Mouse (Mus musculus): Measurements from ENCODE around the gene Olfr183. TPM values are rescaled to one million over a fixed set of nuclear protein-coding genes. Genes with fewer than 3 reads are reported as not detected.
"Not testable (repeated sequence)": the region's sequence is repeated elsewhere in the genome, so short reads cannot be mapped to it uniquely, and the experiment has no call there.

Olfr183 gene
- not detected in 2 replicates for polyA plus RNA-seq (2014; fragmentation: Nextera tagmentation; extraction: Ambion mirVana)

GRCm38 (mm10) chr16:58995057-58995456 lies at the start of gene Olfr183:
Olfr183 (plus strand) TSS chr16:58995357.
- Histone ChIP-seq H3K27ac (ENCODE audit: low read depth, low read length) (no peak within 1 kb of the TSS), H3K27me3 (ENCODE audit: control insufficient read depth, insufficient read depth, low read length) (no peaks in the 10 kb centered on the region), H3K9ac (ENCODE audit: low read length) (no peak within 1 kb of the TSS), H3K4me2 (ENCODE audit: low read depth, low read length, severe bottlenecking) (no peak within 1 kb of the TSS), H3K4me1 (replicated peaks; ENCODE audit: control insufficient read depth, insufficient read depth, low read length) (no peaks in the 10 kb centered on the region), H3K36me3 (ENCODE audit: control insufficient read depth, insufficient read depth, low read length) (no peaks in the 10 kb centered on the region), H3K9me3 (ENCODE audit: control insufficient read depth, low read length) (no peaks in the 10 kb centered on the region), H3K4me3 (ENCODE audit: low read depth, low read length) (no peak within 1 kb of the TSS)
- 77% methylated on average over 2 of the region's 2 CpGs for WGBS
- no peak for DNase-seq (ENCODE audit: low spot score)
- ATAC-seq (replicated peaks; ENCODE audit: low FRiP score), result no peak

GRCm38 (mm10) chr16:59007146-59007545 lies 12.0 kb downstream of the Olfr183 start:
- Histone ChIP-seq H3K36me3 (ENCODE audit: control insufficient read depth, insufficient read depth, low read length) (no peaks in the 10 kb centered on the region), H3K4me2 (ENCODE audit: low read depth, low read length, severe bottlenecking) (no peak overlapping the region), H3K27me3 (ENCODE audit: control insufficient read depth, insufficient read depth, low read length) (no peaks in the 10 kb centered on the region), H3K4me3 (ENCODE audit: low read depth, low read length) (no peak overlapping the region), H3K9me3 (ENCODE audit: control insufficient read depth, low read length) (no peaks in the 10 kb centered on the region), H3K4me1 (replicated peaks; ENCODE audit: control insufficient read depth, insufficient read depth, low read length) (no peaks in the 10 kb centered on the region), H3K9ac (ENCODE audit: low read length) (no peak overlapping the region), H3K27ac (ENCODE audit: low read depth, low read length) (no peak overlapping the region)
- DNase-seq (ENCODE audit: low spot score) (no peak), ATAC-seq (replicated peaks; ENCODE audit: low FRiP score) (no peak)

DNA sequence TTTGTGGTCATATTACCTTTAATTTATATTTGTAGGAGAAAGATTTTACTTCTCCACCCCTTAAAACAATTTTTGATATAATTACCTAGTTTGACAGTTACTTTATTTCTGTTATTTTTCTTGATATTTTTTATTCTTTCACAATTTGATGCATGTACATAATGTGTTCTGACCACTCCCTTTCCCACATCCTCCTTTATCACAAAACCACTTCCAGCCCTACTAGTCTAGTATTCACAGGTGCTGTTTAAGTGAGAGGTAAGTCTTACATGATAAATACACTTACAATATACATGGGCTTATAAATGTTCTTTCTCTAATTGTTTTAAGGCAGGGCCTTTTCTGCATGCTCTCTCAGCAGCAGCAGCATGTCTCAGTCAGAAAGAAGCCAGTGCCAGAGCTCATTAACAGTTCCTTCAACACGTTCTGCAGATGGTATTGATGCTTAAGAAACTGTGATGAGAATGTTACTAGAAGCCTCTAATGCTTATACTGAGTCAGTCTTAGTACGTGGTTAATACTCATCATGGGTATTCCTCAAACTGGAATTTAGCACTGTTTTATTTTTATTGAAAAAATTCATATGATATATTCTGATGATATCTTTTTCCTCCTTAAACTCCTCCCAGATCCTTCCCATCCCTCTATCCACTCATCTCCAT lies 18.3 kb downstream of the Olfr183 start:
- Histone ChIP-seq H3K9ac (ENCODE audit: low read length) (no peak overlapping the region), H3K4me3 (ENCODE audit: low read depth, low read length) (no peak overlapping the region), H3K27me3 (ENCODE audit: control insufficient read depth, insufficient read depth, low read length) (no peaks in the 10 kb centered on the region), H3K4me1 (replicated peaks; ENCODE audit: control insufficient read depth, insufficient read depth, low read length) (no peaks in the 10 kb centered on the region), H3K36me3 (ENCODE audit: control insufficient read depth, insufficient read depth, low read length) (no peaks in the 10 kb centered on the region), H3K27ac (ENCODE audit: low read depth, low read length) (no peak overlapping the region), H3K4me2 (ENCODE audit: low read depth, low read length, severe bottlenecking) (no peak overlapping the region), H3K9me3 (ENCODE audit: control insufficient read depth, low read length) (no peaks in the 10 kb centered on the region)
- no peak for ATAC-seq (replicated peaks; ENCODE audit: low FRiP score)
- DNase-seq (ENCODE audit: low spot score), result no peak
- 62% methylated on average over 2 of the region's 2 CpGs for WGBS

DNA sequence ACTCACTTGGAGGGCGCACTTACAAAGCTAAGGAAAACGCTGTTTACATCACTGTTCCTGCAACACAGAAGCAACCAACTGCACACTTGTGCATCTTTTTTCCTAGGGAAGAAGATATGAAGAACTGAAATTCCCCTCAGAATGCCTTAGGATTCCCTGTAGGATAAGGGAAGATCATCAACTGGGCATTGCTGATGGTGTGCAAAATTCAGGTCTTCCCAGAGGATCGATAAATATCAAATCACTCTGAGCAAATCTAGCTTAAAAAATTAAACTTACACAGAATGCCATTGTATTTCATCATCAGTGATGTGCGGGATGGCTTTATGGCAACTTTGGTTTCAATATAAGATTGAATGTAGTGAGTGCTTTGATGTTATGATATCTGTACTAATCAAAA lies 35.0 kb downstream of the Olfr183 start, which contains the start of gene Olfr186:
Olfr186 (minus strand) TSS at position 101 of the 400 bp plus-strand sequence.
- Histone ChIP-seq H3K4me1 (replicated peaks; ENCODE audit: control insufficient read depth, insufficient read depth, low read length) (no peaks in the 10 kb centered on the region), H3K36me3 (ENCODE audit: control insufficient read depth, insufficient read depth, low read length) (no peaks in the 10 kb centered on the region), H3K4me2 (ENCODE audit: low read depth, low read length, severe bottlenecking) (no peak within 1 kb of the TSS), H3K9me3 (ENCODE audit: control insufficient read depth, low read length) (no peaks in the 10 kb centered on the region), H3K27me3 (ENCODE audit: control insufficient read depth, insufficient read depth, low read length) (no peaks in the 10 kb centered on the region), H3K4me3 (ENCODE audit: low read depth, low read length) (no peak within 1 kb of the TSS), H3K9ac (ENCODE audit: low read length) (no peak within 1 kb of the TSS), H3K27ac (ENCODE audit: low read depth, low read length) (no peak within 1 kb of the TSS)
- DNase-seq (ENCODE audit: low spot score) (no peak), ATAC-seq (replicated peaks; ENCODE audit: low FRiP score) (no peak)
- WGBS, result 93% methylated on average over 4 of the region's 4 CpGs

- WGBS, result 92% methylated on average over 7 of the region's 7 CpGs
- H3K36me3 ChIP-seq (ENCODE audit: control insufficient read depth, insufficient read depth, low read length), result no peaks in the 10 kb centered on the region
- no peak within 1 kb of the TSS for H3K27ac ChIP-seq (ENCODE audit: low read depth, low read length)
- H3K4me2 ChIP-seq (ENCODE audit: low read depth, low read length, severe bottlenecking), result no peak within 1 kb of the TSS
- ATAC-seq (replicated peaks; ENCODE audit: low FRiP score), result no peak
- no peak within 1 kb of the TSS for H3K4me3 ChIP-seq (ENCODE audit: low read depth, low read length)
- DNase-seq (ENCODE audit: low spot score), result no peak
- H3K9ac ChIP-seq (ENCODE audit: low read length), result no peak within 1 kb of the TSS
- H3K27me3 ChIP-seq (ENCODE audit: control insufficient read depth, insufficient read depth, low read length), result no peaks in the 10 kb centered on the region
- no peaks in the 10 kb centered on the region for H3K4me1 ChIP-seq (replicated peaks; ENCODE audit: control insufficient read depth, insufficient read depth, low read length)
- no peaks in the 10 kb centered on the region for H3K9me3 ChIP-seq (ENCODE audit: control insufficient read depth, low read length)
Measured at GRCm38 (mm10) chr16:59039710-59040109, 44.6 kb downstream of the Olfr183 start, which contains the start of gene Olfr187. Olfr187 (minus strand) TSS chr16:59039767.

DNA sequence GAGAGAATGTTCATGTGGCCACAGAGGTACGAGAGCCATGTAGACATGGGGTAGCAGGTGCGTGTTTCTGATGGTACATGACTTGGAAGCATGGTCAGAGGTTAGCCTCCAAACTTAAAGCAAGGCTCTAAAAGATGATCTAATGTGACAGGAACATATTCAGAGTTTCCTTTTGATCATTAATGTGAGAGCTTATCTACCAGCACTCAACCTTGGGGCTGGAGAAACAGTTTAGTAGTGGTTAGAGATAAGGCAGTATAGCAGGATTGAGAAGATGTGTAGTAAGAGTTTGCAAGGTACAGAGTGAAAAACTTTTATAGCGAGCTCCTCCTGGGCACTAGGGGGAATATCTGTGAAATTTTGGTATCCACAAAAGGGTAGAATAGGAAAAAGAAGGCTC lies 50.7 kb downstream of the Olfr183 start:
- ATAC-seq (replicated peaks; ENCODE audit: low FRiP score) (no peak), DNase-seq (ENCODE audit: low spot score) (no peak)
- H3K36me3 ChIP-seq (ENCODE audit: control insufficient read depth, insufficient read depth, low read length), result no peaks in the 10 kb centered on the region
- 70% methylated on average over 3 of the region's 3 CpGs for WGBS
- H3K4me1 ChIP-seq (replicated peaks; ENCODE audit: control insufficient read depth, insufficient read depth, low read length), result no peaks in the 10 kb centered on the region
- no peaks in the 10 kb centered on the region for H3K9me3 ChIP-seq (ENCODE audit: control insufficient read depth, low read length)
- H3K4me3 ChIP-seq (ENCODE audit: low read depth, low read length), result no peak overlapping the region
- no peak overlapping the region for H3K9ac ChIP-seq (ENCODE audit: low read length)
- no peak overlapping the region for H3K4me2 ChIP-seq (ENCODE audit: low read depth, low read length, severe bottlenecking)
- no peaks in the 10 kb centered on the region for H3K27me3 ChIP-seq (ENCODE audit: control insufficient read depth, insufficient read depth, low read length)
- no peak overlapping the region for H3K27ac ChIP-seq (ENCODE audit: low read depth, low read length)

DNA sequence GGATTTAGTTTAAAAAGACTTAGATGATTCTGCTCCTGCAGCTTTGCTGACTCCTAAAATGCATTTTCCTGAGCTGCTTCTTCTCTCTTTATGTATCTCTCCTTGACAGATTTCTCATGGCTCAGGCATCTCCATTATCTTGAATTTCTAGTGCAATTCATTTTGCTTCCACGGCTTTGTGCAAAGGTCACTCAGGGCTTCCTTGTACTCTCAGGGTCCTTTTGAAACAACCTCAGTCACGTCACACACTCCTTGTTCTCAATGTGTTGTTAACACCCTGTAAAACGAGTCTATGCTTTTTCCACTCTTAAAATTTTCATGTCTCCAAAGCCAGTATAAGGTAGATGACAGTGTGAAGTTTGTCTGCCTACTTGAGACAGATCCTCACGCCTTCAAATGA lies 52.4 kb downstream of the Olfr183 start:
- Histone ChIP-seq H3K4me2 (ENCODE audit: low read depth, low read length, severe bottlenecking) (no peak overlapping the region), H3K9ac (ENCODE audit: low read length) (no peak overlapping the region), H3K27ac (ENCODE audit: low read depth, low read length) (no peak overlapping the region), H3K27me3 (ENCODE audit: control insufficient read depth, insufficient read depth, low read length) (no peaks in the 10 kb centered on the region), H3K9me3 (ENCODE audit: control insufficient read depth, low read length) (no peaks in the 10 kb centered on the region), H3K4me3 (ENCODE audit: low read depth, low read length) (no peak overlapping the region), H3K36me3 (ENCODE audit: control insufficient read depth, insufficient read depth, low read length) (no peaks in the 10 kb centered on the region), H3K4me1 (replicated peaks; ENCODE audit: control insufficient read depth, insufficient read depth, low read length) (no peaks in the 10 kb centered on the region)
- DNase-seq (ENCODE audit: low spot score) (no peak), ATAC-seq (replicated peaks; ENCODE audit: low FRiP score) (no peak)
- 70% methylated on average over 4 of the region's 4 CpGs for WGBS

DNA sequence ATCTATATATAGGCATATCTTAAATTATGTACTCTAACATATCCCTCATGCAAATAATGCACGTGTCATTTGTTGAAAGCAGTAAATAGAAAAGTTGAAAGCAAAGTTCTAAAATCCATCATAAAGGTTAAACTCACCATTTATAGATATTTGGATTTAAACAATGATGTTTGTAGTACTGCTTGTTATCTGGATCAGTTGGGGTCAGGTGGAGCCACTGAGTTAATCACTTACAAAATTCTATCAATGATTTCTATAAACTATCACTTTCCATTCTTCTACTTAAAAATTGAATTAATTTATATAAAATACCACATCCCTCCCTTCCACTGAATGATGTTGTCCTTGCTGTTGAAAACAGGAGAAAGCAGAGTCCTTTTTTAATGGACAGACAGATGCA lies 53.7 kb downstream of the Olfr183 start:
- H3K27ac ChIP-seq (ENCODE audit: low read depth, low read length), result no peak overlapping the region
- H3K9ac ChIP-seq (ENCODE audit: low read length), result no peak overlapping the region
- no peak for DNase-seq (ENCODE audit: low spot score)
- no peaks in the 10 kb centered on the region for H3K27me3 ChIP-seq (ENCODE audit: control insufficient read depth, insufficient read depth, low read length)
- no peaks in the 10 kb centered on the region for H3K36me3 ChIP-seq (ENCODE audit: control insufficient read depth, insufficient read depth, low read length)
- H3K9me3 ChIP-seq (ENCODE audit: control insufficient read depth, low read length), result no peaks in the 10 kb centered on the region
- no peak overlapping the region for H3K4me2 ChIP-seq (ENCODE audit: low read depth, low read length, severe bottlenecking)
- no peaks in the 10 kb centered on the region for H3K4me1 ChIP-seq (replicated peaks; ENCODE audit: control insufficient read depth, insufficient read depth, low read length)
- ATAC-seq (replicated peaks; ENCODE audit: low FRiP score), result no peak
- H3K4me3 ChIP-seq (ENCODE audit: low read depth, low read length), result no peak overlapping the region
- WGBS, result 82% methylated on average over 1 of the region's 1 CpGs

- H3K9ac ChIP-seq (ENCODE audit: low read length); H3K27ac ChIP-seq (ENCODE audit: low read depth, low read length); H3K4me1 ChIP-seq (replicated peaks; ENCODE audit: control insufficient read depth, insufficient read depth, low read length); H3K4me3 ChIP-seq (ENCODE audit: low read depth, low read length); ATAC-seq (replicated peaks; ENCODE audit: low FRiP score); H3K27me3 ChIP-seq (ENCODE audit: control insufficient read depth, insufficient read depth, low read length); H3K36me3 ChIP-seq (ENCODE audit: control insufficient read depth, insufficient read depth, low read length); DNase-seq (ENCODE audit: low spot score); H3K4me2 ChIP-seq (ENCODE audit: low read depth, low read length, severe bottlenecking); H3K9me3 ChIP-seq (ENCODE audit: control insufficient read depth, low read length): not testable (repeated sequence)
- 89% methylated on average over 2 of the region's 2 CpGs for WGBS
Measured at GRCm38 (mm10) chr16:59049286-59049685, 54.1 kb downstream of the Olfr183 start.
